ENCODE assay signal across 11 mouse cellular contexts in genomic region chr11:19982779-19983178, GRCm38 (mm10). TPM values are rescaled to one million over a fixed set of nuclear protein-coding genes. Genes with fewer than 3 reads are reported as not detected.
DNase-seq lines count a peak whose midpoint lies in the region; ATAC-seq lines count a peak whose summit lies in the region.
"Had no signal": no experiment of that assay in that cellular context is flagged by ENCODE, and none has a peak within 500 bp of the region (broad histone marks: within the 10 kb centered on the region; RNA-seq: fewer than 3 reads in every experiment).

No protein-coding gene starts in this region.

- H3K27me3 ChIP-seq in heart, embryonic 14.5 days (ENCODE audit: control insufficient read depth, insufficient read depth, low read length): no peaks in the 10 kb centered on the region
- no peaks in the 10 kb centered on the region for H3K27me3 ChIP-seq in liver, embryonic 12.5 days (replicated peaks)
- no peaks in the 10 kb centered on the region for H3K27me3 ChIP-seq in liver, embryonic 11.5 days (replicated peaks; ENCODE audit: control insufficient read depth, insufficient read depth, low read length)
- H3K27me3 ChIP-seq in embryonic facial prominence, embryonic 15.5 days: no peaks in the 10 kb centered on the region
- H3K27me3 ChIP-seq: hindbrain, embryonic 12.5 days had no signal

- ATAC-seq in heart, embryonic 14.5 days (ENCODE audit: insufficient number of reproducible peaks, insufficient read depth, low FRiP score, low read depth): no peak
- no peak for ATAC-seq in liver, embryonic 12.5 days
- no peak for ATAC-seq in liver, embryonic 11.5 days (replicated peaks; ENCODE audit: low FRiP score)
- no peak for ATAC-seq in embryonic facial prominence, embryonic 15.5 days (ENCODE audit: insufficient number of reproducible peaks, low FRiP score, low TSS enrichment, low read depth)
- peak; percentile 57 for ATAC-seq in megakaryocyte-erythroid progenitor cell, adult 5-6 weeks (replicated peaks; ENCODE audit: low FRiP score, low TSS enrichment, poor library complexity, severe bottlenecking)
- ATAC-seq: activated CD4-positive, CD25-positive, alpha-beta regulatory T cell, adult 4 months had no signal

- DNase-seq in heart, postnatal 25 days (ENCODE audit: low spot score): no peak
- no peak for DNase-seq in liver, embryonic 11.5 days (ENCODE audit: low spot score)
- no peak for DNase-seq in cerebellum, adult 11-12 months
- no peak for DNase-seq in embryo, embryonic 11 days
- DNase-seq: thymus, adult 2 months had no signal

- no peaks in the 10 kb centered on the region for H3K36me3 ChIP-seq in heart, embryonic 14.5 days (ENCODE audit: control insufficient read depth, insufficient read depth, low read length)
- H3K36me3 ChIP-seq in liver, embryonic 12.5 days: no peaks in the 10 kb centered on the region
- H3K36me3 ChIP-seq in liver, embryonic 11.5 days (ENCODE audit: control insufficient read depth, insufficient read depth, low read length): no peaks in the 10 kb centered on the region
- H3K36me3 ChIP-seq in embryonic facial prominence, embryonic 15.5 days: no peaks in the 10 kb centered on the region
- H3K36me3 ChIP-seq: hindbrain, embryonic 12.5 days had no signal

- intact Hi-C loops in heart, postnatal 25 days (cut with DNase I): no loop called here

- H3K4me3 ChIP-seq in heart, embryonic 14.5 days (ENCODE audit: control insufficient read depth in 1 of 2, insufficient read depth in 1 of 2, low read depth in 1 of 2, low read length in 2 of 2): no peak overlapping the region
- no peak overlapping the region for H3K4me3 ChIP-seq in liver, embryonic 12.5 days
- no peak overlapping the region for H3K4me3 ChIP-seq in liver, embryonic 11.5 days (ENCODE audit: low read depth, low read length)
- no peak overlapping the region for H3K4me3 ChIP-seq in embryonic facial prominence, embryonic 15.5 days (replicated peaks)
- H3K4me3 ChIP-seq: hindbrain, embryonic 12.5 days had no signal

- no peak overlapping the region for H3K9ac ChIP-seq in heart, embryonic 14.5 days (ENCODE audit: low read length)
- H3K9ac ChIP-seq in liver, embryonic 12.5 days: no peak overlapping the region
- H3K9ac ChIP-seq in liver, embryonic 11.5 days (ENCODE audit: low read depth, low read length): no peak overlapping the region
- no peak overlapping the region for H3K9ac ChIP-seq in embryonic facial prominence, embryonic 15.5 days
- H3K9ac ChIP-seq: hindbrain, embryonic 12.5 days had no signal

- peak overlapping the region; percentile 46 to 58; a peak in 3 of 4 replicates for H3K27ac ChIP-seq in heart, embryonic 14.5 days (replicated peaks in 1 of 2; ENCODE audit: control insufficient read depth in 1 of 2, insufficient read depth in 1 of 2, low read depth in 2 of 2, low read length in 2 of 2)
- 0 out of 2 replicates have a peak overlapping the region, but pooled peaks have one; percentile 12 for H3K27ac ChIP-seq in liver, embryonic 12.5 days
- H3K27ac ChIP-seq in liver, embryonic 11.5 days (ENCODE audit: low read depth, low read length): no peak overlapping the region
- peak overlapping the region; percentile 56 for H3K27ac ChIP-seq in embryonic facial prominence, embryonic 15.5 days (replicated peaks)
- H3K27ac ChIP-seq: hindbrain, embryonic 12.5 days had no signal

- 33% methylated on average over 6 of the region's 6 CpGs for WGBS in heart, embryonic 14.5 days
- WGBS in liver, embryonic 12.5 days (ENCODE audit: insufficient replicate concordance): 56% methylated on average over 6 of the region's 6 CpGs
- WGBS in liver, embryonic 11.5 days: 62% methylated on average over 6 of the region's 6 CpGs
- 65% methylated on average over 6 of the region's 6 CpGs for WGBS in embryonic facial prominence, embryonic 15.5 days

- H3K9me3 ChIP-seq in heart, embryonic 14.5 days (ENCODE audit: control insufficient read depth, low read length): no peaks in the 10 kb centered on the region
- no peaks in the 10 kb centered on the region for H3K9me3 ChIP-seq in liver, embryonic 12.5 days (replicated peaks)
- no peaks in the 10 kb centered on the region for H3K9me3 ChIP-seq in liver, embryonic 11.5 days (ENCODE audit: control insufficient read depth, low read length)
- H3K9me3 ChIP-seq in embryonic facial prominence, embryonic 15.5 days (replicated peaks): no peaks in the 10 kb centered on the region
- H3K9me3 ChIP-seq: hindbrain, embryonic 12.5 days had no signal

- H3K4me2 ChIP-seq in heart, embryonic 14.5 days (ENCODE audit: low read length): no peak overlapping the region; the same call in 1 of the 2 replicates
- H3K4me2 ChIP-seq in liver, embryonic 12.5 days: no peak overlapping the region
- no peak overlapping the region for H3K4me2 ChIP-seq in liver, embryonic 11.5 days
- H3K4me2 ChIP-seq in embryonic facial prominence, embryonic 15.5 days (replicated peaks): no peak overlapping the region
- H3K4me2 ChIP-seq: hindbrain, embryonic 12.5 days had no signal

- H3K4me1 ChIP-seq in heart, embryonic 14.5 days (ENCODE audit: control insufficient read depth in 2 of 2, insufficient read depth in 2 of 2, low read length in 2 of 2): peaks cover 30 to 55% of the 10 kb centered on the region in 2 experiments
- peaks cover 83% of the 10 kb centered on the region for H3K4me1 ChIP-seq in liver, embryonic 12.5 days
- H3K4me1 ChIP-seq in liver, embryonic 11.5 days (replicated peaks; ENCODE audit: control insufficient read depth, insufficient read depth, low read length): peaks cover 57% of the 10 kb centered on the region
- H3K4me1 ChIP-seq in embryonic facial prominence, embryonic 15.5 days: peaks cover 68% of the 10 kb centered on the region

RNA-seq across cellular contexts. Expression of gene Spred2, which starts 58.6 kb away (rescaled TPM):
- polyA plus RNA-seq in heart, embryonic 14.5 days (2014; fragmentation: Nextera tagmentation; extraction: Ambion mirVana): 4.1 and 4.9 TPM in 2 replicates
- total RNA-seq in heart, postnatal 25 days (2021): 10 to 100 TPM; 20.5 to 28.4 TPM
- polyA plus RNA-seq in liver, embryonic 12.5 days (2016; fragmentation: Nextera tagmentation; extraction: Ambion mirVana): 2.9 and 3.6 TPM in 2 replicates
- 4.8 and 5.0 TPM in 2 replicates for polyA plus RNA-seq in liver, embryonic 11.5 days (2014; fragmentation: Nextera tagmentation; extraction: Ambion mirVana)
- 8.5 and 9.7 TPM in 2 replicates for polyA plus RNA-seq in embryonic facial prominence, embryonic 15.5 days (2015; fragmentation: Nextera tagmentation; extraction: Ambion mirVana)
- total RNA-seq in megakaryocyte-erythroid progenitor cell, adult 5-6 weeks (2014; fragmentation: Nextera tagmentation): 21.5 and 23.6 TPM in 2 replicates
- total RNA-seq in megakaryocyte-erythroid progenitor cell, adult 5-6 weeks (2017): 4.6 and 5.4 TPM in 2 replicates
